Mouse (Mus musculus) CD4-positive, CD25-positive, alpha-beta regulatory T cell, adult 2 months (primary cell): ENCODE measurements around the gene Pxmp4.

Experiments
- DNase-seq: peaks from one replicate; pipeline ENCODE4 v3.0.0-alpha.2; 2012; ENCODE audit warnings: low read depth, low spot score

Pxmp4 gene

DNA sequence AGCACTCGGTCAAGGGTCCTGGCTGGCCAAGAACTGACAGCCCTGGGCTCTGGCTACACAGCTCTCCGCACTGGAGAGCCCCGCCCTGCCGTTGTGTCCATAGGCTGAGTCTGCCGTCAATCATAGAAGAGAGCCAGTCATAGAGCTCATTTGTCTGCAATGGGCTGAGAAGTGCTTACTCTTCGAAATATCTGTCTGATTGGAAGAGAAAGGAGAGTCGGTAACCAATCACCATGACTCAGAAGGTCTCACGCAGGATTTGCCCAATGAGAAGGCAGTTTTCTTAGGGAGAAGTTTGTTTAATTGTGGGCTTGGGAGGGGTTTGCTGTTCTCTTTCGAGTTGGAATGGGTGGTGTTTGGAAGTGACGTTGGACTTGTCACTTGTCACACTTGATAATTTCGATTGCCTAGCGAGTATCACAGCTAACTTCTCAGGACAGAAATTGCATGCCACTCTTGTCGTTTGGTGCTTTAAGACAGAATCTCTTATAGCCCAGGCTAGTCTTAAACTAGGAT lies at the start of gene Pxmp4:
TSS of gene Pxmp4 (minus strand) at position 71 of the 516 bp plus-strand sequence.
- DNase-seq: peak; percentile 97

DNA sequence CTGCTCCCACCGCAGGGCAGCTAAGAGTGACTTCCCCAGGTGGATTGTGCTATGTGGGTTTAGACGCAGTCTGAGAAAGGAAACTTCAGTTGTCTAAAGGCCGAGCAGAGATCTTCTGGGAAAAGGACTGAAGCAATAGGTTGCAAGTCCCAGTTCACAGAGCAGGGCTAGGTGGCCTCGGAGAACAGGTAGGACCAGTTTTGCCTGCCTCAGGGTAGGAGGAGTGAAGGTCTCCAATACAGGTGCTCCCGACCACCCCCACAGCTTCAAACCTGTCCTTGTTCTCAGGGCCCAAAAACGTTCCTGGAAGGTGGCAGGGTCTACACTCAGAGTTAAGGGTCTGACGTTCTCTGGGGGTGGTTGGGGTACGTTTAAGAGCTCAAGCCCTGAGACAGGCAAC lies 47.9 kb upstream of the Pxmp4 start, which contains the start of gene Chmp4b:
TSS of gene Chmp4b (plus strand) at position 343 of the 400 bp plus-strand sequence.
- no peak for DNase-seq

DNA sequence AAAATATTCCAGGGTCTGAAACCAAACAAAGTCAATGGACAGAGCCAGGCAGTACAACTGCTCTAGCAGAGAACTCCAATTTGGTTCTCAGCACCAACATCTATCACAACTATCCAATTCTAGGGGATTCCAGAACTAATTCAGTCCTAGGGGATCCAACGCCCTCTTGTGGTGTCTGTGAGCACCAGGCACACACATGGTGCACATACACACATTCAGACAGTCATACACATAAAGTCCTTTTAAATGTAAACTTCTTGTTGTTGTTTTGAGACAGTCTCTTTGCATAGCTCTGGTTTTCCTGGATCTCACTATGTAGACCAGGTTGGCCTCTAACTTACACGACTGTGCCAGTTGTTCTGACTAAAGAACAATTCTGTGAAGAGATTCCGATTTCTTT lies 46.9 kb upstream of the Pxmp4 start:
- no peak for DNase-seq

DNA sequence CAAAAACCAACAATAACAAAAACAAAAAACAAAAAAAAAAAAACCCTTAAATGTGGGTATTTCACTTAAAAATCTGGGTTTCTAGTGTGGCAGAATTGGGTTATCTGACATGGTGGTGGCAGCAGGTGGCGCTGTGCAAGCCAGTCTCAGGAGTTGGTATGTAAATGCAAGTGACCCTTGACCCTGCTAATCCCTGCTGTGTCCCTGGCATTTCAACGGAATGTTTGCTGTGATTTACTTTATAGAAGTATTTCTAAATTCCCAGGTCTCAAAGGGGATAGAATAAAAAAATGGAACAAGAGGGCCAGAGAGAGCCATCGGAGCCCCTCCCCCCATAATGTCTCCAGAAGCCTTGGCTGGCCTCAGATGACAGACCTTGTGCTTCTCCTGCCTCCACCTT lies 44.6 kb upstream of the Pxmp4 start:
- DNase-seq: peak; percentile 69

DNA sequence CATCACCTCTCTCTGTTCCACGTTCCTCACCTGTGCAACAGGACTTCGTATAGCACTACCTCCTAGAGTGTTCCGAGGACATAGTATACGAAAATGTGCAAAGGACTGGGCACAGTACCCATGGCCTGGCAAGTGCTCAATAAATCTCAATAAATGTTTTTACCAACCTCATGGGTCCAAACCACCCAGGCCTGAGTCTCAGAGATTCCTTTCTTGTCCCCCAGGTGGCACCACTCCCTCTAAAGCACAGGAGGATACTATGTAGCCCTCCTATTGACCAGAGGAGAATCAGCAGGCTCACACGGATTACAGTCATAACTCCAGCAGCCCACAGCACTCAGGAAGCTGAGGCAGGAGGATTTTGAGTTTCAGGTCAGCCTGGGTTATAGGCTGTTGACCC lies 43.1 kb upstream of the Pxmp4 start:
- DNase-seq: peak; percentile 34

DNA sequence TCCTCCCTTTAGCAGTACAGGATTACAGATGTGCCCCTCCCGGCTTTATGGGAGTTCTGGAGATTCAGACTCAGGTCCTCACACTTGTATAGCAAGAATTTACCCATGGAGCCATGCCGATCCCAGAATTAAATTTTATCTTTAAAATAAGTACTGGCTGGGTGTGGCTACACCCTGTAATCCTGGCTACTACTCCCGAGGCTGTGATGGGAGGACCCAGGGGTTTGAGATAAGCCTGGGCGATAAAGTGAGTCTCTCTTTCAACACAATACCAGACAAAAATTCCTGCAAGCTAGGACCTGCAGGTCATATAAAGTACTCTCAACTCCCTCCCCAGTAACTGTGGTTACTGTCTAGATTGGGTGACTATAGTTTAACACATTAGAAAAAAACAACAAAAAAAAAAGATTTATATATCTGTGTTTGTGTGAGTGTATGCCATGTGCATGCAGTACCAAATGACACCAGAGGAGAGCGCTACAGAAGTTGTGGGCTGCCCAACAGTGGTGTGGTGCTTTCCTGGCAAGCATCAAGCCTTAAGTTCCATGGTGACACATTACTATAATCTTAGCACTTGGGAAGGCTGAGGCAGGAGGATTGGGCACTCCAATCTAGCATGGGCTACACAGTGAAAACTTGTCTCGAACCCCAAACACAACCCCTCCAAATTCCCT lies 39.3 kb upstream of the Pxmp4 start:
- no peak for DNase-seq

DNA sequence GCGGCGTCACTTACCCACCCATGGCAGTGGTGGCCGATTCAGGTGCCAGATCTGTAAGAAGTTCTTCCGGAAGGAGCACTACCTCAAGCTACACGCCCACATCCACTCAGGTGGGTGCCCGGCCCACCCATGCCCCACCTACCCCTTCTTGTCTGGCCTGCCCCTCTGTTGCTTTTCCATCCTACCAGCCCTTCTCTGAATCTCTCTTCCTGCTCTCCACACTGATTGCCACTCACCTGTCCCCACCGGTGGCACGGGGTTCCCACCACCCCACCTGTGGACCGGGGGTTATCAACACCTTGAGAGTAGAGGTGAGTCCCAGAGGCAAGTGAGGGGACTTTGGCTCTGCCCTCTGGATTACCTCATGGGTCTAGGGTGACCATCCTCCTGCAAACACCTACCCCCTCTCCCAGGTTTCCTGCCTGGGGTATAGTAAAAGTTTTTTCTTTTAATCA lies 38.5 kb upstream of the Pxmp4 start:
- no peak for DNase-seq

DNA sequence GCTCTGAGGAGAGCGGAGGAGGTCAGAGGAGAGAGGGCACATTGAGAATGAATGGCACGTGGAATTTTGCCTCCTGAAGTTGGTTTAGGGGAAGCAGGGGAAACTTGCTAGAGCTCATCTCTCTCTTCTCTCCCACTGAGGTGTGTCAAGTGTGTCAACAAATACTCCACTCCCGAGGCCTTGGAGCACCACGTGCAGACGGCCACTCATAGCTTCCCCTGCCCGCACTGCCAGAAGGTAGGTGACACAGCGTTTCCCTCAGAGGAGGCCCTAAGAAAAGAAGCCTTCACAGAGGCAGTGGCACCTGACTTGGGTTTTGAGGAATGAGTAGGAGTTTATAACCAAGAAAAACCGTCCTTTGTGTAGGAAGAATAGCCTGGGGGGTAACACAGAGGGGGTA lies 37.7 kb upstream of the Pxmp4 start:
- DNase-seq: no peak

DNA sequence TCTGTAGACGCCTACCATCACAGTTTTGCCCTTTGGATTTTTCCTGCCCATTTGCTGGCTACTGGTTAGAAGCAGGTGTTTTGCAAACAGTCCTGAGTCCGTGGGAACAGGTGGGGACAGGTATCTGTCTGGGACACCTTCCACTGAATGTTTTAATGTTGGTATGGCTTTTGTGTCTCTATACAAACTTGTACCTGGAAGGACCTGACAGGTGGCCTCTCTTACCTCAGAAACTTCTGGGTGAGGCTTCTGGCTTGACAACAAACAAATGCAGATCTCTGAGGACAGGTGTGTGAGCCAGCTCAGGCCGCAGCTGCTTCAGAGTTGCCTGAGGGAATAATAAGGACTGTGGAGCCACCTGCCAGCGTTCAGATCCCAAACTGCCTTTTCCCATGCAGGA lies 35.6 kb upstream of the Pxmp4 start:
- no peak for DNase-seq

DNA sequence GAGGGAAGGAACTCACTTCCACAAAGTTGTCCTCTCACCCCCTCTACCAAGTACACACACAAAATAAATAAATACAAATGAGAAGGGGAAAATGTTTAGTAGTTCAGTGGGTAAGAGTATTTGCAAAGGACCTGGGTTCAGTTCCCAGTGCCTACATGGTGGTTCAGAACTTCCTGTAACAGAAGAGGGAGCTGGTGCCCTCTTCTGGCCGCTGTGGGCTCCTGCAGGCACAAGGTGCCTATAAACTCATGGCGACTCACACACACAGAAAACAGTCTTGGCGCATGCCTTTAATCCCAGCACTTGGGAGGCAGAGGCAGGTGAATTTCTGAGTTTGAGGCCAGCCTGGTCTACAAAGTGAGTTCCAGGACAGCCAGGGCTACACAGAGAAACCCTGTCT lies 35.0 kb upstream of the Pxmp4 start:
- no peak for DNase-seq

DNA sequence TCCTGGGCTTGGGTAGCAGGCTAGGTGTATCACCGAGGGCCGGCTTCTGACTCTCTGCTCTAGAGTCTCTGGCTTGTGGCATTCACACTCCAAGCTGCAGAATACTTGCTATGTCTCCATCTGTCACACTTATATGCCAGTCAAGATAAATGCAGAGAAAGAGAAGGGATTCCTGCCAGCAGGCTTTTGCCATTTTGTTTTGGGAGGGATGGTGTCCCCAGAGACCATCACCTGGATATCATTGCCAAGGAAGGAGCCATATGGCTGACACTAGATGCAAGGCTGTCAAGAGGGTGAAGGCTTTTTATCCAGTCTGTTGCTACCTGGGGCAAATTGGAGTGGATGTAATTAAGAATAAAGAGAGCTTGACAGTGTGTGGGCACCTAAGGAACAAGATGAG lies 32.3 kb upstream of the Pxmp4 start:
- no peak for DNase-seq

DNA sequence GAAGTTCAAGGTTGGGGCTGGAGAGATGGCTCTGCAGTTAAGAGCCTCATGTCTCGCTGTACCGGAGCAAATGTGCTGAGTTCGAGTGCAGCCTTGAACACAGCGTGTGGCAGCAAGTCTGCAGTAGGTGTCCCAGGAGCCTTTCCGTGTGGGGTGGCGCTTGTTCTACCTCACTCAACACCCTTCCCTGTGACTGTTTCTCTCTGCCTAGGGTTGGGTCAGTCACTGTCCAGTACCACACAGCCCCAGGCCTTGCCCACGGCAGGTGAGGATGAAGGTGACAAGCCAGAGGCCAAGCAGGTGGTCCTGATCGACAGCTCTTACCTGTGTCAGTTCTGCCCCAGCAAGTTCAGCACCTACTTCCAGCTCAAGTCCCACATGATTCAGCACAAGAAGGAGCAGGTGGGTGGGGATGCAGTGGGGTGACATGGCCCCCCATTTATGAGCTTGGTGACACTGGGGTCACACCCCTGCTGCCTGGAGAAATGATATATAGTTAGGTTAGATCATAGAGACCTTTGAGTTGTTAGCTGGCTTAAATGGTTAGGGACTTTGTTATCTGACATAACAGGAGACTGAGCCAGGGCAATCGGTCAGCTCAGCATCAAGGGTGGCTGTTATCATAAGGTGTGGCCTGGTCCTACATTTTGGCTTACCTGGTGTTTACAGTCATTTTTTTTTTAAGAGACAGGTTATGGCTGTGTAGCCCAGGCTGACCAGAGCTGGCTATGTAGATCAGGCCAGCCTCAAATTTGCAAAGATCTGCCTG lies 30.6 kb upstream of the Pxmp4 start:
- no peak for DNase-seq

DNA sequence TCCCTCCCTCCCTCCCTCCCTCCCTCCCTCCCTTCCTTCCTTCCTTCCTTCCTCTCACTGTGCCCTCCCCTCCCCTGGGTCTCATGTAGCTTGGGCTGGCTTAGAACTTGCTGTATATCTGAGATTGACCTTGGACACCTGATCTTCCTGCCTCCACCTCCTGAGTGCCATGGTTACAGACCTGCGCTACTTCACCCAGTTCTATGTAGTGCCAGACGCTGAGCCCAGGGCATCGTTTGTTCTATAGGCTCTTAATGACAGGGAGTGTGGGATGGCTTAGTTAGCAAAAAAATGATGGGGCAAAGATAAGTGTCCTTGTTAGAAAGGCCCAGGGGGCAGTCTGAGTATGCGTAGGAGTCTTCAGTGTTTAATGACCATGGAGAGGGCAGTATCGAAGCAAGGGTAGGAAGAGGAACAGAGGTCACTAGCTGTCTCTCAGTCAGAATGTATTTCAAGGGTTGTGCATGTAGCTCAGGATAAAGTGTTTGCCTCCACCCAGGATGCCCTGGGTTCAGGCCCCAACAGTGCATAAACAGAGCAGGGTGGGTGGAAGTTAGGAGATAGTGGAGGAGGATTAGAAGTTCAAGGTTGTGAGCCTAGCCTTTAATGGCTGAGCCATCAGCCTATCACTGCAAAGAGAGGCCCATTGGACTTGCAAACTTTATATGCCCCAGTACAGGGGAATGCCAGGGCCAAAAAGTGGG lies 29.7 kb upstream of the Pxmp4 start:
- DNase-seq: no peak

DNA sequence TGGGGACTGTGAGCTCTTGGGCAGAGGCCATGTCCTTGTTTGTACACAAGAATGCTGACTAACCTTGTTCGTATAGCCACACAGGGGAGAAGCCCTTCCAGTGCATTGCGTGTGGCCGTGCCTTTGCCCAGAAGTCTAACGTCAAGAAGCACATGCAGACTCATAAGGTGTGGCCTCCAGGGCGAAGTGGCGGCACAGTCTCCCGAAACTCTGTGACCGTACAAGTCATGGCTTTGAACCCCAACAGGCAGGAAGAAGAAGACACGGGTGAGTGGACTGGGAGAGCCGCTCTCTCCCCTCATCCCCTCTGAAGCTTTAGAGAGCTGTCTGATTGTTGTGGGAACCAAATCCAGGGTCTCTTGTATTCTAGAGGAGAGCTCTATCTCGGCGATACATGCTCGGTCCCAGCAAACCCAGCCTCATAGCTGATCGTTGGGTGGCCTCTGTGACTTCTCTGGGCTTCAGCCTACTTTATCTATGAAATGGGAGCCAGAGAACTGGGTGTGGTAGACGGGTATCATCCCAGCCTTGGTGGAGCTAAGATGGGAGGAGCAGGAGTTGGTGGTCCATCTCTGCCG lies 28.8 kb upstream of the Pxmp4 start:
- DNase-seq: no peak

DNA sequence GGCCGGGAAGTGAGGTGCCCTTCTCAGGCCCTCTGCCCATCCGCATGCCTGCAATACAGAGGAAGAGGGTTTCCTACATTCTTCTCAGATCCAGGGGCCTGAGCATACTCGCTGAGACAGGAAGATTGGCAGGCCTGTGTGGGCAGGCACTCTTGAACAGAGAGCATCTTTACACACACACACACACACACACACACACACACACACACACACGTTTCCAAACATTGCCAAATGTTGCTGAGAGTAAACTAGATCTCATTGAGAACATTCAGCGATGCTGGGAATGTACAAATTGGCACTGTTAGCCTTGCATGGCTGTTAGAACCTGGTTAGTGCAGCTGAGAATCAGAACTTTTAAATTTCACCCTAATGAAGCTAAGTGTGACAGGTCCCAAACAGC lies 27.0 kb upstream of the Pxmp4 start:
- DNase-seq: no peak

DNA sequence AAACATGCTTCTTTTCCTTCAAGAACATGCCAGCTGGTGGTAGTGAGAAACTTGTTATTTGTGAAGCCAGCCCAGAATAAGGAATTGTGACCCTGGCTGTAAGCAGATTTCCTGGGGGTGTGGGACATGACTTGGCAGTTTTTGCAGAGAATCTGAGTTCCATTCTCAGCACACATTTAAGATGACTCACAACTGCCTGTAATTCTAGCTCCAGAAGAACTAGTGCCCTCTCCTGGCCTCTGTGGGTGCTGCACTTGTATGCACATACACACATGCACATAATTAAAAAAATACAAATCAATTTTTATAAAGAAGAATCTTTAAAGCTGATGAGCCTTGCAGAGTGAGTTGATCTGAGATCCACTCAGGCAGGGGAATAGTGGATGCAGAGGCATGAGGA lies 20.6 kb upstream of the Pxmp4 start:
- peak; percentile 36 for DNase-seq

DNA sequence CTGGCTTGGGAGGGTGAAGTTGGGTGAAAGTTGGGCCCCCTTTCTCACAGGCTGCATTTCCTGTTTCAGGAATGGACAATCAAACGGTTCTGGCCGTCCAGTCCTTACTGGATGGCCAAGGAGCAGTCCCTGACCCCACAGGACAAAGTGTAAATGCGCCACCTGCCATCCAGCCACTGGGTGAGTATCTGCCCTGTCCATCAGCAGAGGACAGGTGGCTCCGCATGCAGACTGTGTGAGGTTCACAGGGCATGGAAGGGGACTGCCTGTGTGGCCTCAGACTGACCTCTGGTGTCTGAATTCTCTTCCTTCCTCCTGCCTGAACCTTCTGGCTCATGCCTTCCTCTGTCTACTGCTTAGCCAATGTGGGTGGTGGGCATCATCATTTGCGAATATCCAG lies 18.2 kb upstream of the Pxmp4 start:
- no peak for DNase-seq

DNA sequence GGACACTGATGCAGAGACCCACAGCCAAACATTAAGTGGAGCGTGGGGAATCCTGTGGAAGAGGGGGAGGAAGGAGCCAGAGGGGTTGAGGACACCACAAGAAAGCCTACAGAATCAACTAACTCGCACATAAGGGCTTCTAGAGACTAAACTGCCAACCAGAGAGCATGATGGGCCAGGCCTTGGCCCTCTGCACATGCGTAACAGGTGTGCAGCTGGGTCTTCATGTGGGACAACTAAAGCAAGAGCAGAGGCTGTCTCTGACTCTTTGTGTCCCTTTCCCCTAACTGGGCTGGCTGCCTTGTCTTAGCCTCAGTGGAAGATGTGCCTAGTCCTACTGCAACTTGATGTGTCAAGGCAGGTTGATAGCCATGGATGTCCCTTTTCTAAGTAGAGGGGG lies 13.6 kb upstream of the Pxmp4 start:
- no peak for DNase-seq

DNA sequence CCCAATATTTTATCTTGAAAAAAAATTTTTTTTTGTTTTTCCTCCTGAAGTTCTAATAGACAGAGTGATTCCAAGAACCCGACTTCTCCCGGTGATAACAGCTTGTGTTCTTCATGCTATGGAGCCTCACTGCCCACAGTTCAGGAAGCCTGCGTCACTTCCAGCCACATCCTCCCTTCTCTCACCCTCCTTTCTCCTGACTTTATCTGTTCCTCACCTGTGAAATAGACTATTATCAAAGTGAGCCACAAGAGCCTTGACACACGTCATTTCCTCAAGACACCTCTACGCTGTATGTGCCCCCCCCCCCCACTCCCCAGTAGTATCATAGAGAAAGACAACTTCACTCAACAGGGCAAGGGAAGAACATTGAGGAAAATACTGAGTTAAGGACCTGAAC lies 12.2 kb upstream of the Pxmp4 start:
- peak; percentile 70 for DNase-seq

DNA sequence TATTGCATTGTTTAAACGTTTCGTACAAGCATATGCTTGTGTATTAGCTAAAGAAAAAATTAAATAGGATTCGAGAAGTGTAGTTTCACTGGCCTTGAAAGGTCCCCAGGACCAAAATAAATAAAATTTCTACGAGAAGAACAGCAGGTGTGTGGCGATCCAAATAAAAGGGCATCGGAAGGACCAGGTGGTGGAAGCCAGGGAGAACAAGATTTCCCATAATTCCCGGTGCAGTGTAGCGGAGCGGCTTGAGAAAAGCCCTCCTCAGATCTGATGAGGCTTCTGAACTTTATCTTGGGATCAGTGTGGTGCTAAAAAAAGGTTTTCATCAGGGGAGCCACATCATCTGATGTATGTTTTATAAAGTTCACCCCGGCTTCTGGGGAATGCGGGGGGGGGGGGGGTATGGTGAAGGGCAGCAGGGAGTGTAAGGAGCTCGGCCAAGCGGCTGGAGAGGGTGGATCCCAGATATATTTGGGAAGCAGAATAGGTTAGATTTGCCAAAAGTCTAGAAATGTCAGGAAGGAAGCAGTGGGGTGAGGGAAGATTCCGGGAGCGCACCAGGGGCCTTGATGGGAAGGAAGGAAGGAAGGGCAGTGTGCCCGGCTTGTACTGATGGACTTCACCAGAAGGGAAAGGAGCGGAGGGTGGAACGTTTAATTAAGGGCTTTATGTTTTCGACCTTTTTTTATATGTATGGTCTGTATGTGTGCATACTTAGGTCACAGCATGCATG lies 11.5 kb upstream of the Pxmp4 start:
- no peak for DNase-seq
